Mouse (Mus musculus): ENCODE results near the gene Btnl10.

Gene Btnl10

GRCm38 (mm10) chr11:58917745-58918366 lies at the start of gene Btnl10:
Gene Btnl10 (plus strand): TSS chr11:58917908.
- no peak for DNase-seq (ENCODE audit: low spot score)

DNA sequence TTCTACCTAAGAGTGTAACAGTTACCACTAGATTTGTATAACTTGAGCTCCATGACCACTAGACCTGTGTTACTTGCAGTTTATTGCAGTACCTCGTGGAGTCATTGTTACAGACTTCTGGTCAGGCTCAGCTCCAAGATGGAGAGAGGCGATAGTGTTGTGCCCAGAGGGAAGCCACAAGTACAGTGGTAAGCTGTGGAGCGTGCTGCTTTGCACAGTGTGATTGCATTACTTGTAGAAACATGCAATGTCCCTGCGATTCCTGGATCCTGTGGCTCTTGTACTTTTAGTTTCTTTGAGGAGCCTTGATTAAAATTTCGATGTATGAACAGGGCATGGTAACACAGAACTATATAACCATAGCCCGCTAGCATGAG lies 49.8 kb upstream of the Btnl10 start:
- no peak for DNase-seq (ENCODE audit: low spot score)

DNA sequence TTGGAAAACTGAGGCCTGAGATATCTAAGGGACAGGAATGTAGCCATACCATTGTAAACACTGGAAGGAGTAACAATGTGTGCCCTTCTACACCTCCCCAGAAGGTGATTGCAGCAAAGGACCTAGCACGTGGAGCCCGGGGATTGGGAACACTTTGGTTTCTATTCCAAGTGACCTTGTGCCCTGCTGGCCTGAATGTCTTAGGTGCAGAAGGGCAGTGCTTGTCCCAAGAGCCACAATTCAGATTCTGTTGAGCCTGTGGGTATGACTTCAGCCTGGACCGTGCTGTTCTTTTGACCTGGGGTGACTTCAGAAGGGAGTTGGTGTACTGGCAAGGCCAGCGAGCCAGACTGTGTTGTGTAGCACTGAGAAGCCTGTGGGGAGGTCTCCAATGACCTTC lies 46.7 kb upstream of the Btnl10 start:
- no peak for DNase-seq (ENCODE audit: low spot score)

DNA sequence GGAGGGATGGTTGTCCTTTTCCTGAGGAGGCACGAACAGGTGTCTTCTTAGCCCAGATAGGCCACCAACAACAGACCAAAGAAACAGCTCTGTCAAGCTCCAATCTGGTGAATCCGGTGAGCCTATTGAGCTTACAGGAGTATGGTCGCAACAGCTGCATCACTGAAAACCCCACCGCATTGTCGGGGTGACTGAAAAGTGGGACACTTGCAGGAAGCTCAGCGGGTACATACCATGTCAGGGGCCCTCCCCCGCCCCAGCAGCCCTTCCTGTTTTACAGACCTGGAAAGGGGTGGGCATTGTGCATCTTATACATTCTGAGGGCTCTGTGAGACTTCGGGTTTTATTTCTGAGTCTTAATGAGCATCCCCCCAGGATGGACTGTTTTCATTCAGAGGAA lies 34.0 kb upstream of the Btnl10 start:
- no peak for DNase-seq (ENCODE audit: low spot score)

GRCm38 (mm10) chr11:58890511-58890910 lies 27.2 kb upstream of the Btnl10 start:
- DNase-seq (ENCODE audit: low spot score) = no peak

DNA sequence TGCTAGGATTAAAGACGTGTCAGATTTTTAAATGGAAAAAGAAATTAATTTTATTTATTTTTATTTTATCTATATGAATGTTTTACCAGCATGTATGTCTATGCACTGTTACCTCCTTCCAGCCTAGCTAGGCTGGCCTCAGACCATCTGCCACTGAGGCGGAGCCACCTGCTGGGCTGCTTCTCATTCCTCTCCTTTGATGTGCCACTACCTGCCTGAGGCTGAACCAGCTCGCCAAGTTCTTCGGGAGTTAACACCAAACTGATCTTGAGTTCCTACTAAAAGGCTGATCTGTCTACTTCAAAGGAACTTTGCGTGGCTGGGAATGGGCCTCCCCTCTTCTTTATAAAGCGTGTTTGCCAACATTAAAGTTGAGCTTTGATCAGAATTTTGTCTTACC lies 23.3 kb upstream of the Btnl10 start:
- no peak for DNase-seq (ENCODE audit: low spot score)

DNA sequence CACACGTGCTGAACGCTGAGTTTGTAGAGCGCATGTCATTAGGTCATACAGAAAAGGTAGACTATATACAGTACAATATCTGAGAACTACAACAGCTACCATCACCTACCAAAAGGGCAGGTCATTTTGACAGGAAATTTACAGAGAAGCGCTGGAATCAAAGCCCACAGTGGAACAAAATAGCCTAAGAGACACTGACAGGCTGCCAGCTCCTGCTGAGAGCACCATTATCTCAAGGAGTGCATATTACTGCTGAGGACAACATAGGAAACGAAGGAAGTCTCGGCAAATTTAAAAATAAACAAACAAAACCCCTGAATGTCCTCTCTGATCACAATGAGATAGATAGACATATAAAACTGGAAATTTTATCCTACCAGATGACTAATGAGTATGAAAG lies 20.2 kb upstream of the Btnl10 start:
- no peak for DNase-seq (ENCODE audit: low spot score)

DNA sequence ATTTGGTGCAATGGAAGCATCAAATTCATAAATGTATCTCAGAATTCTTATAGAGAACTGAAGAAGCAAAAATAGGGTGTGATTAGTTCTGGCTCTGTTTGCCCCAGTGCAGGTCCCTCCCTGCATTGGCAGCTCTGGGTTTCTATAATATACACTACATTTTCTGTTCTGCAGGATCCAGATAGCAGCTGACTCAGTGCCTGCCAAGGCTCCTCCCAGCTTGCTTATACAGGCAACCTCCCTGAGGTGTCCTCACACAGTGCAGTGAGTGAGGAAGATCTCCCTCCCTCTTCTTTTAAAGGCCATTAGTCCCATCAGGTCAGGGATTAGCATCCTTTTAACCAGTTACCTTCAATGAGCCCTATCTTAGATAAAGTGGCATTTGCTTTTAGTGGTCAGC lies 16.6 kb upstream of the Btnl10 start:
- no peak for DNase-seq (ENCODE audit: low spot score)

GRCm38 (mm10) chr11:58903511-58904409 lies 13.9 kb upstream of the Btnl10 start, which contains the start of gene Zfp39:
Gene Zfp39 (minus strand): TSS chr11:58904225.
- DNase-seq (ENCODE audit: low spot score) = peak; percentile 95

DNA sequence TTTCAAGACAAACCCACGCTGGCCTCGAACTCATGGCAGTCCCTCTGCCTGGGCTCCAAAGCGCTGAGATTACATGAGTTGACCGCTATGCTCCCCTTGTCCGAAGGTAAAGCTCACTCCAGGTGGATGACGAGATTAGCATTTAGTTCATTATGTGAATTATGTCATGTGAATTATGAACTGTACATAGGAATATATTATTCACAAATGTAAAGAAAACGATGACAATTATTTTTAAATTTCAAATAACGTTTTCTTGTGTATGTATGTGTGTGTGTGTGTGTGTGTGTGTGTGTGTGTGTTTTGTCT lies 13.3 kb upstream of the Btnl10 start:
- DNase-seq (ENCODE audit: low spot score) = no peak

DNA sequence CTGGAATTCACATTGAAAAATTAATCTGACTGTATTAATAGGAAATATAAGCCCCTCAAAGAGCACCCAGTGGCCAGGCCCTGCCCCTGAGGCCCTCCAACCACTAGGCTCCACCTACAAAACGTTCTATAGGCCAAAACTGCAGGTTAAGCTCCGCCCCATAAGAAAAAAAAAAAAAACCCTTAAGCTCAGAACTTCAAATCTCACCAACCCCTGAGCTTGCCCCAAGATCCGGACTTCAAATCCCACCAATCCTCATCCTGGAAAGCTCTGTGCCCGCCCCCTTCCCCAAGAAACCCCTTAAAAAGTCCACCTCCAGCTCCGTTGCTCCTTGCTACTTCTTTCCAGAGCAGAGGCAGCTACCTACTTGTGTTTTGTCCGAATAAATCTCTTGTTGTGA lies 12.9 kb upstream of the Btnl10 start:
- no peak for DNase-seq (ENCODE audit: low spot score)

DNA sequence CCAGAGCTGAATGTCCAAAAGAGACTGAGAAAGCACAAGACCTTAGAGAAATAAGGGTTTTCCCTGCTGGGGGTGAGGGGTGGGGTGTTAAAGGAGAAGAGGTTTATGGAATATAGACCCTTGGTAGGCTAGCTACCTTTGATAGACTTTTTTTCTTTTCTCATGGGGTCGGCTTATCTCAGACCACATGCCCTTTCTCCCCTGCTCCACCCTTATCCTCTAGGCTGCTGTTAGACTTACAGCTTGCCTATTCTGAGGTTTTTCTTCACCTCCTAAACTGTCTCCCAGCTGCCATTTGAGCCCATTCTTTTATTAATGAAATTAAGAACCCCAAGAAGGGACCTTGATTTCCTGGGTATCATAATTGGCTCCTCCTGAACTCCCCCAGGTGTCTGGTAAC lies 3.9 kb upstream of the Btnl10 start:
- DNase-seq (ENCODE audit: low spot score) = no peak

DNA sequence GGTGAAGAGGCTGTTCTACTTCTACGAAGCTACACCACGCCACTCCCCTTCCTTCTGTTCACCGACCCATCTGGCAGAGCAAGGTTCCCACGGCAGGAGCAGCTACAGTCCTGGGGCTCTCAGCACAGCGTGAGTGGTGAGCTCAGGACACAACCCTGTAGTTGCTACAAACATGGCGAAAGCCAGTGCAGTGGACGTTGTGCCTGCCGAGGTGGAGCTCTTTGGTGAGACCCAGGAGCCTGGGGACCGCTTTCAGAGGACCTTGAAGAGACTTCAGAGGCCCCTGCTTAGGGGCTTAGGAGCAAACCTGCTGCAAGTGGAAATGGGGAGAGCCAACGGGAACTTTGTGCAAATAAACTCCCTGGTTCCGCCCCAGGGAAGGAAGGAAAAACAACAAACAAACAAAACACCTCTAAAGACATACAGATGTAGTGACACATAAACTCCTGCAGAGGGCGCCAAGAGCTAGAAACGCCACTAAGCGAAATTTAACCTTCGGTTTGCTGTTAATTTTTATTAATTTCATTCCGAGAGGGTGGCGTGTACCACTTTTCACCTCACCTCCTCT lies 3.2 kb upstream of the Btnl10 start:
- no peak for DNase-seq (ENCODE audit: low spot score)

DNA sequence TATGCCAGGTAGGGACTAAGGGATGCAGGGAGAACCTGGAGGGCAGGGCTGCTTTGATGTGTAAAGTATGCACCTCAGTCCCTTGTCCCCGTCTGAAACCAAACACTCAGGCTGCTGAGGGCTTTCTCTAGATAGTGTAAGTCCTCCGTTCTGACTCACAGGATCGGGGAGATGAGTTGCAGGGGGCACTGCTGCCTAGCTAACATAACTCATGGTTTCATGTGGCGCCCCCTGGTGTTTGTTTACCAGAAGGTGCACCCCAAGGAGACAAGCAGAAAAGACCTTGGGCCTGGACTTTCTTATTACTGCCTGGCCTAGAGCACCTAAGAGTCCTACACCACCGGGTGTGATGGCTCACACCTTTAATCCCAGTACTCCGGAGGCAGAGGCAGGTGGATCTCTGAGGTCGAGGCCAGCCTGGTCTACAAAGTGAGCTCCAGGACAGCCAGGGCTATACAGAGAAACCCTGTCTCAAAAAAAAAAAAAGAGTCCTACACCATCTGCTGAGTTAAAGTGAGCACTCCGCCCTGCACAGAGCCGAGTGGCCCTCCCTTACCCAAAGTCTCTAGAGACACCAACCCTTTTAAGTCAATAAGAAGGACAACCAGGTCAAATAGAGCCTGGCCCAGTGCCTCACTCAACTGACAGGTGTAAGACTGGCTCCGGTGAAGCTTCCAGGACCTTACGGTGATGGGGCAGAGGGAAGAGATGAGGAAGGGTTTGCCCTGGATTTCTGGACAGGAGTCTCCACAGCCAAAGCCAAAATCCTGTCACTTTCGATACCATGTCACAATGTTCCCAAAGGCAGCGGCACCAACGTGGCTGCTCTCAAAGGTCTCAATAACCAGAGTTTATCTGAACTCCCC lies 596 bp upstream of the Btnl10 start:
- no peak for DNase-seq (ENCODE audit: low spot score)

DNA sequence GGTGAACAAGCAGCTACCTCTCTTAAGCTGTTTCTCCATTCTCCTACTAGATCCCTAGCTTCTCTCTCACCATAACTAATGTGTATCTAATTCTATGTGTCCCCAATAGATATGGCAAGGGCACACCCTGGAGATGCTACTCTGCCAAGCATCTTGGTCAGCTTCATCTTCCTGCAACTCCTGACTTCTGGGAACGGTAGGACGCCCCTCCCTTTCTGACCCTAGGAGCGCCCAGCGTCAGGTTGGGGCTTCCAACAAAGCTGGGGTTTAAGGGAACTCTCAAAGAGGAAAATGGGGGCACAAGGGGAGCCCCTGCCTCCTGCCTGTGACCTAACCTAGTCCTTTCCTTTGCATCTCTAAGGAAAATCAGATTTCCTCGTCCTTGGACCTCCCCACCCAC lies 1.1 kb downstream of the Btnl10 start:
- DNase-seq (ENCODE audit: low spot score) = no peak

DNA sequence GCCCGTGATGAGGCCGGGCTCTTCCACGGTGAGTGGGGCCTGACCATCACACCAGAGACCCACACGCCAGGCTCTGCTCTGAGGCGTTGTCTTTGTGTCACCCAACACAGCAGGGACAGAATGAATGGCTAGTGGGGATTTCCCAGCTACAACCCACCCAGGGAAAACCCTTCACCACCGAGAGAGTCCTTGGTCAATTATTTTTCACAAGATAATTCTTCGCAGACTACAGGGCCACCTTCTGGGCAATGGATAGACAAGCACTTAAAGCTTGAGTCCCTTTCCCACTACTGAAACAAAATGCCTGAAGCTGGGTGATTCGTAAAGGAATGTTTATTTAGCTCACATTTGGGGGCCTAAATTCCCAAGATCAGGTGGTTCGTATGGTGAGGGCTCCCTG lies 4.7 kb downstream of the Btnl10 start:
- no peak for DNase-seq (ENCODE audit: low spot score)

- no peak for DNase-seq (ENCODE audit: low spot score)
These were observed 8.9 kb downstream of the Btnl10 start for GRCm38 (mm10) chr11:58926651-58927050.

DNA sequence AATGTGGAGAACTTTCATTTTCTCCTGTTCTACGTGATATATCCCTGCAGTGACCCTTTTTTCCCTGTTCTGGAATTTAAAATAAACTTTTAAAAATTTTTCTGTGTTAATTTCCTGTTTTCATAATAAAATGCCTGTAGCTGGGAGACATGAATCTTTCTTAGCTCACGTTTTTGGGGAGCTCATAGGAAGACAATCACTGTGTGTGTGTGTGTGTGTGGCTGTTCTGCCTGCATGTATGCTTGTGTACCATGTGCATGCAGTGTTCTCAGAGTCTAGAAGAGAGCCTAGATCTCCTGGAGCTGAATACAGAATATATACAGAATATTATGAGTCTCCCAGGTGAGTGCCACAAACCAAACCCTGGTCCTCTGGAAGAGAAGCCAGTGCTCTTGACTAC lies 9.3 kb downstream of the Btnl10 start:
- no peak for DNase-seq (ENCODE audit: low spot score)

DNA sequence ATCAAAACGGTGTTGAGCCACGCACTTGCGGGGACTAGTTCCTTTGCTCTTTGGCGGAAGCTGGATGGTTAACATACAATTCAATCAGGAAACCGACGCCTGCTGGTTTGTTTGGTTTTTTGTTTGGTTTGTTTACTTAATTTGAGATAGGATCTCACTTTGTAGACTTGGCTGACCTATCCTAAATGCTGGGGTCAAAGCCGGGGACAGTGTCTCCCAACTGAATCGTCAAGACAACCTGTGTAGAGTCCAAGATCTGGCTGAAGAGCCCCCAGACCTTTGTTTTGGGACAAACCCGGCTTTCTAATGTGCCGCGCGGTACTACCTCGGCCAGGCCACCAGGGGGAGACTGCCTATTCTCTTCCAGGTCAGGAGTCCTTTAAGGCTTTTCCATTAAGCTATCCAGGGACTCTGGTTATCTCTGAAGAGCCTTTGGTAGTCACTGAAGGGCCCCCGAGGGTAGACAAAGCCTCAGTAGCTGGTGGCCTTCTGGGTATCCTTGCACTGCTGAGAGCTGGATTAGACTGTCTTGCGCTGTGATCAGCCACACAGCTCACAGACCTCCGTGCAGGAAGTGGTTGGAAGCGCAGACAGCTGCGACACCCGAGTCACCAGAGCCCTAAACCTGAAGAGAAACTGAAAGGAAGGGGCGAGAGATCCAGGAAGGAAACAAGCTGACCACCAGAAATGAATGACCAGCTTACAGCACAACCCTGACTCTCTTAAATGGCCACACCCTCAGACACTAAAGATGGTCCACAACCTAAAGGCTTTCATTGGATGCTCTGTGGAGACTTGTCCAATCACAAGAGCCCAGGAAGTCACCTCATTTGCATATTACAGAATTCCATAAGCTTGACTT lies 10.3 kb downstream of the Btnl10 start:
- DNase-seq (ENCODE audit: low spot score) = peak; percentile 52

- no peak for DNase-seq (ENCODE audit: low spot score)
These were observed 11.3 kb downstream of the Btnl10 start for GRCm38 (mm10) chr11:58929055-58929454.

DNA sequence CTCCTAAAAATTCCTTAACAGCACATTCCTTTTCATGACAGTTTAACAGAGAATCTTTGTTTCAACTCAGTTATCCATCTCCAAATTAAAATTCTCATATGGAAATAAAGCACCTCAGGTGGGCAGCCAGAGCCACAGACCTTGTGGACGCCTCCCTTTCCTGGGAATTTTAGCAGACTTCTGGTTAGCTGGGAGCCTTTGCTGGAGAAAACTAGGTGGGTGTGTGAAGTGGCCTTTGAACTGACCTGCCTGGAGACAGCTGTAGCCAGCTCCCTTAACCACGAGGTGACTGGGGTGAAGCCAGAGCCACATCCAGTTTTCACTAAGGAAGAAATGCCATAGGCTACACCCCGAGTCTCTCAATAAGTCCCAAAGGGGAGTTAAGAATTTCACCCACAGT lies 11.9 kb downstream of the Btnl10 start:
- DNase-seq (ENCODE audit: low spot score) = no peak

DNA sequence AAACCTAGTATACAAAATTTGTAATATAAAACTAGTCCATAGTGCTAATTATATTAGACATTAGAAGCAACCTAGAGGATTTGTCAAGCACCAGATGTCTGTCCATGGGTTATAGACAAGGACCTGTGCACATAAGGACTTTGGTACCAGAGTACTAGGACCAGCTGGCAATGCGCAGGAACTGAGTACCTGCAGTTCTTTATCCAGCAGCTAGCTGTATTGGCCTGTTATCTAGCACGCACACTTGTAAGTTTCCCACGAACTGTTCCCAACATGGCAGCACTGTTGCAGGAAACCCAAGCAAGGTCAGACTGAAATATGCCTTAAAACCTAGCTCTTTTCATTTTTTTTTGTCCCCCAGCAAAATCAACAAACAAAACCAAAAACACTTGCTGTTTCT lies 12.5 kb downstream of the Btnl10 start:
- DNase-seq (ENCODE audit: low spot score) = no peak
